Mouse (Mus musculus) kidney, adult 9 months (tissue): ENCODE results near the gene Smco1.

Source experiments
- DNase-seq: peaks from one replicate; pipeline ENCODE4 v3.0.0; 2022

Gene Smco1

DNA sequence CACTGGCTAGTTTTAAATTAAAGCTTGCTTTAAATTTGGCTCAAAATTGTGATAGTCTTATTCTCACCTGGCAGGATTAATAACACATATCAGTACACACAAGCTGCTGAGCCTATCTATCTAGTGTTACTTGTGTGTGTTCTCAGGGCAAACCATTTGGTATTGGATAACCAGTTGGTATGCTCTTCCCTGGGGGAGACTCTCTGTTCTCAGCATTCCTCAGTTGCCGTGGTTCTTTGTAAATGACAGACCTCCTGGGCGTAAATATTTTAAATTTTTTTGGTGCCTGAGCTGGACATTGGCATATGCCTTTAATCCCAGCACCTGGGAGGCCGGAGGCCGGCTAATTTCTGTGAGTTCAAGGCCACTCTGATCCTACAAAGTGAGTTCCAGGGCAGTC lies 41.6 kb downstream of the Smco1 start:
- DNase-seq, result peak; percentile 32

DNA sequence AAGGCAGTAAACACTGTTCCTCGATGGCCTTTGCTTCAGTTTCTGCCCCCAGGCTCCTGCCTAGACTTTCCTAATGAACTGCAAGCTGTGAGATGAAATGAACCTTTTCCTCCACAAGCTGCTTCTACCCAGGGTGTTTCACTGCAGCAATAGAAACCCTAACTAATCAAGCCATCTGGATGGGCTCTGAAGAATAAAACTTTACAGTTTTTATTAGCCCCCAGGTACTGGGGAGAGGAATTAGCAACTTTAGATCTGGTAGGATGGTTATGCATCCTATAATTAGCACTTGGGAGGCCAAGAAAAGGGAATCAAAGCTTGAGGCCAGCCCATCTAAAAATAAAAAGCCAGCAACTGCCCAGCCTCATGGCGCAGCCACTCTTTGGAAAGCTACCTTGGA lies 45.3 kb downstream of the Smco1 start:
- DNase-seq, result no peak

DNA sequence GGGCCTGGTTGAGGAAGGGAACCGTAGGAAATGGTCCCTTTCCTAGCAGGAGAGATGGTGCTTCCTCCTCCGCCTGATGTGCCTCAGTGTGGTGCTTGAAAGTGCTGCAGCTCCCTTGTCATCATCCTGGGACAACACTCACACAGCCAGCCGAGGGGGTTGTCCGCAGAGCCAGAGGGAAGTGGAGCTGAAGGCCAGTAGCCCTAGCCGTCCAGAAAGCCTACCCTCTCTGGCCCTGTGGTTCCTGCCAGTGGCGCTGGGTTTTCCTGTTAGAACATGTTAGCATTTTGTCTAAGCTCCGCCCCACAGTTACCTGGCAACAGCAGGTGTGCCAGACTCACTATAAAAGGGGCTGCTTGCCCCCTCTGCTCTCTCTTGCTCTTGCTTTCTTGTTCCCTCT lies 52.7 kb downstream of the Smco1 start:
- DNase-seq, result no peak
